Mouse (Mus musculus): ENCODE measurements around the gene Xpot.

DNA sequence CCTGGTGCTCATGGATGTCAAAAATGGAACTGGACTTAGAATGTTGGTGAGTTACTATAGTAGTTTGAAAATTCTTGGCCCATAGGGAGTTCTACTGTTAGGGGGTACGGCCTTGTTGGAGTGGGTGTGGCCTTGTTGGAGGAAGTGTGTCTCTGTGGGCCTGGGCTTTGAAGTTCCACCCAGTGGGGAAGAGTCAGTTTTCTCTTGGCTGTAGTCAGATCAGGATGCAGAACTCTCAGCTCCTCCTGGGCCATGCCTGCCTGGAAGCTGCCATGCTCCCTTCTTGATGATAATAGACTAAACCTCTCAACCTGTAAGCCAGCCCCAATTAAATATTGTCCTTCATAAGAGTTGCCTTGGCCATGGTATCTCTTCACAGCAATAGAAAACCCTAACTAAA, 8.0 kb upstream of the Xpot start:
- TF ChIP-seq POLR2AphosphoS2 (IDR thresholded peaks at IDR 0.05; ENCODE audit: insufficient read length, low read depth) (no peak), E2F4 (IDR thresholded peaks at IDR 0.05; ENCODE audit: insufficient read depth) (no peak), POLR2A (IDR thresholded peaks at IDR 0.05; ENCODE audit: insufficient read length, low read depth) (no peak), MAX (IDR thresholded peaks at IDR 0.05; ENCODE audit: low read depth) (no peak), TCF12 (IDR thresholded peaks at IDR 0.05; ENCODE audit: insufficient read depth, poor library complexity, severe bottlenecking) (no peak)

All from myocyte (in vitro differentiated cells).